Mouse (Mus musculus) megakaryocyte progenitor cell, adult 5-6 weeks (primary cell): Measurements from ENCODE around the gene Ppp2r3d. TPM values are rescaled to one million over a fixed set of nuclear protein-coding genes. Genes with fewer than 3 reads are reported as not detected.
"Not testable (repeated sequence)": the region's sequence is repeated elsewhere in the genome, so short reads cannot be mapped to it uniquely, and the experiment has no call there.

ENCODE experiments used
- ATAC-seq: replicated peaks from 2 replicates; pipeline ENCODE4 v1.8.0; 2016; ENCODE audit warnings: mild to moderate bottlenecking, moderate TSS enrichment, inconsistent platforms; ENCODE audit not compliant: poor library complexity
- total RNA-seq, 2 experiments: library from RNA; stranded (forward) in 1 of 2; stranded (reverse) in 1 of 2; fragments of 157-497, 149-512 nt in 1 of 2; fragments of 200-1000 nt in 1 of 2; gene quantifications; 2 replicates each; pipeline versions ENCODE4 v1.2.3 to v1.2.4; 2015 to 2017

Gene Ppp2r3d
- total RNA-seq (2015) (21.9 and 26.2 TPM in 2 replicates), total RNA-seq (2017) (11.1 and 18.2 TPM in 2 replicates)

DNA sequence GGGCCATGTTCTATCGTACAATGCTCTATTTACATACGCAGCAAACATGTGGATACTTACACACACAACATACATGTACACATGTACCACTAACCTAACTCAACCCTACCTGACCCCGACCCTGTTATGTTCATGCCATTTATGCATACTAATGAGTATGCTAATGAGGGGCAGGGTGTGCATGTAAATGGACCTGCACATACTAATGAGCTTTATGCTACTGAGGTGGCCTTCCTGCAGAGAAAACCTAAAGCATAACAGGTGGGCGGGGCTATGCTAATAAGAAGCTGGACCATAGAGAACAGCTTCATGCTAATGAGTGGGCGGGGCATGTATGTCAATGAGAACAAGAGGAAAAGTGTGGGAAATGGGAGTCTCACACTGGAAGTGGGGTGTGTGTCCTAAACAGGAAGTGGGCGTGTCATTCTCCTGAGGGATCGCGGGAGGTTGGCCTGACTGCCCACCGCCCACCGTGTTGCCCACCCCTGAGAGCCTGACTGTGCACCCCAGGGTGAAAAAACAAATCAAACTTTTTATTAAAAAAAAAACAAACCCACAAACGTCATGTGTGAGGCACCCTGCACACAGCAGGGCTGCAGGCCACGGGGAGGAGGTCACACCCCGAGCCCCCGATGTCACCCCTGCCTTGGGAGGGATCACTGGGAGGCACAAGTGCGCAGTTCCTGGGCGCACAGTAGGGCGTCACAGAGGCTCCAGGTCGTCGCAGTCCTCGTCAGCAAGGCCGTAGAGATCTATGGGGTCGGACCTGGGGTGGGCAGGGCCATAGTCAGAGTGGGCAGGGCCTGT is at the start of gene Ppp2r3d:
Ppp2r3d (minus strand) TSS at position 803 of the 807 bp plus-strand sequence.
- peak; percentile 44; the same call in 1 of the 2 replicates for ATAC-seq

- not testable (repeated sequence) for ATAC-seq
Measured at GRCm38 (mm10) chr9:124493693-124494092, 17.0 kb upstream of the Ppp2r3d start, which contains the start of gene Gm21836. Gene Gm21836 (minus strand): TSS chr9:124493793.

GRCm38 (mm10) chr9:124480361-124480980 is 3.8 kb upstream of the Ppp2r3d start:
- ATAC-seq: not testable (repeated sequence)

DNA sequence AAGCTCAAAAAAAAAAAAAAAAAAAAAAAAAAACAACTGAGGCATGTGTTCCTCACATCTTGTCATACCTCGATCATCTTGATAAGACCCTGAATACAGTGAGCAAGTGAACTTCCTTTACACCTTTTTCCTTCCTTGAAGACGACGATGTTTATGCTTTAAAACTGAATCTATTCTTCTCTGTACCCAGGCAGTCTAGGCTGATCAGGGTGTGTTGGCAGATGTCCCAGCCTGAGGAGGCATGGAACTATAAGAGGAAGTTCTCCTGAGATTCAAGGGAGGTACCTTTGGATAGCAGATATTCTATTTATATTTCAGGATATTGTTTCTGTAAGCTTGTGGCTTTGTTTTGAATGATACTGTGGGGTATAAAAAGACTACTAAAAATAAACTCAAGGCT is 1.4 kb upstream of the Ppp2r3d start:
- ATAC-seq: no peak

DNA sequence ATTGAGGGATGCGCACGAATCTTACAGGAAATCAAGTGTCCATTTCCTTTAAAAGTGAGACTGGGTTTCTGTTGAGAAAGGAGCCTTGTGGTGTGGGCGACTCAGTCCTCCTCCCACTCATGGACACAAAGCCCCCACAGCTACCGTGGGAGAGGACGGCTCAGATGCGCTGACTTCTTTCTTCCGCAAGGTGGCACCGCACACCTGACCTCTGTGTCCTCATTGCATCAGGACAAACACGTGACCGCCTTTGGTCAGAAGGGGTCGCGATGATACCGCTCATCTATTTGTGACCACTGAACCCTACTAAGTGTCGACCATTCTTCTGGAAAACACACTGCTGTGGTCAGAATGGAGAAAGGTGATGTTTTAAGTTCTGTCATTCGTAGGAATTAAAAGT is 1.0 kb downstream of the Ppp2r3d start:
- ATAC-seq: no peak

DNA sequence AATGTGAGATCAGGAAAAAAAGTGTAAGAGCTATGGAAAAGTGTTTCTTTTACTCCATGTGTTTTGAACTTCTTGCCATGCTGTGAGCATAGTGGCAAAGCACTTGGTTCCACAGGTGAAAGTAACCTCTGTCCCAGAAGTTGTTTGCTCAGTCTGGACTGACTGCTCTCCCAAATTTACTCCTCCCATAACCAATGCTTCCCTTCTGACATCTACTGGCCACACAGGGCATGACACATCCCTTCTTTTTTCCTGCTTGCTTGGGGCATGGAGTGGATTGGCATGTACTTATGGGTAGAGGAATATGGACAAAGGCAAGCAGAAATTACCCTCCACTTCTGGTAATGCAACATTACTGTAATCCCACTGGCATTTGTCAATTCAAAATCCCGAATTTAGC is 20.1 kb downstream of the Ppp2r3d start:
- ATAC-seq: peak; percentile 94

DNA sequence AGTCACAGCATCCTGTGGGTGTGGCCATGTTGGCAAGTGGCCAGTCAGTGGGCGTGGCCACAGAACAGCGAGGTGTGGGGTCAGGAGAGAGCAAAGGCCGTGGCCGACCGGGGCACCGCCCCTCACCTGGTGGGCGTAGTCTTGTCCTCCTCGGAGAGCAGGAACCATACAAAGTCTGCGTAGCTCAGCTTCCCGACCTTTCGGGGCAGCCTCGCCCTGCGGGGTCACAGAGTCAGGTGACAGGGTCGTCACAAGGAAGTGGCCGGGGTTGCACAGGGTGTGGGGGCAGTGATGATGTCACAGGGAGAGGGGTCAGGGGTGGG is 34.2 kb downstream of the Ppp2r3d start:
- no peak for ATAC-seq

DNA sequence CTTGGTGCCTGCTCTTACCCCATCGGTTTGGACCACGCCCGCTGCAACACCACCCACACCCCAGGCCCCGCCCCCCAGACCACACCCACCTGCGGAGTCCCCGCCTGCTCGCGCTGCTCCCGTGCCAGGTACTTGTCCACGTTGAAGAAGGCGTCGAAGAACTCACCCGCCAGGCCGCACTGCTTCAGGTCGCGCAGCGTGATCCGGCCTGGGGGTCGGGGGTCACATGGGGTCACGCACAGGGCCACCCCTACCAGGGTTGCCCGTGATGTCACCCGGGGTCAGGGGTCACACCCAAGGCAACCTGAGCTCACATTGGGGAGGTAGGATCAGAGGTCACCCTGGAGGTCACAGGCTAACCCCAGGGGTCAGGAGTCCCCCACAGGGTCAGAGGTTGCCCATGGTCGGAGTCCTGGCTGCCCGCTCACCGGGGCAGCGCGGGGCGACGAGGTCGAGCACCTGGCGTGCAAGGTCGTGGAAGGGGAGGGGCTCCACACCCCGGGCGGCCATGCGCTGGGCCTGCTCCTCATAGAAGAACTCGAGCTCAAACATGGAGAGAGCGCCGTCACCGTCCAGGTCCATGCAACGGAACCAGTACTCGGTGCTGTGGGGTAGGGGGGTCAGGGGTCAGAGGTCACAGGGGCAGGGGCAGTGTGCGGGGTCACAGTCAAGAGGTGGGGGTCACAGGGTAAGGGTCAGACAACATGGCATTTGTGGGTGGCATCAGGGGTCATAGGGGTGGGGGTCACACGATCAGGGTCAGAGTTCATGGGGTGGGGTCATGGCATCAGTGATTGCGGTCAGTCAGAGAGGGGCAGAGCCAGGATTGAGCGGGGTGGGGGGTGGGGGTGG is 34.8 kb downstream of the Ppp2r3d start:
- ATAC-seq: no peak

GRCm38 (mm10) chr9:124440724-124441045 is 36.0 kb downstream of the Ppp2r3d start:
- peak; percentile 7; the same call in 1 of the 2 replicates for ATAC-seq

DNA sequence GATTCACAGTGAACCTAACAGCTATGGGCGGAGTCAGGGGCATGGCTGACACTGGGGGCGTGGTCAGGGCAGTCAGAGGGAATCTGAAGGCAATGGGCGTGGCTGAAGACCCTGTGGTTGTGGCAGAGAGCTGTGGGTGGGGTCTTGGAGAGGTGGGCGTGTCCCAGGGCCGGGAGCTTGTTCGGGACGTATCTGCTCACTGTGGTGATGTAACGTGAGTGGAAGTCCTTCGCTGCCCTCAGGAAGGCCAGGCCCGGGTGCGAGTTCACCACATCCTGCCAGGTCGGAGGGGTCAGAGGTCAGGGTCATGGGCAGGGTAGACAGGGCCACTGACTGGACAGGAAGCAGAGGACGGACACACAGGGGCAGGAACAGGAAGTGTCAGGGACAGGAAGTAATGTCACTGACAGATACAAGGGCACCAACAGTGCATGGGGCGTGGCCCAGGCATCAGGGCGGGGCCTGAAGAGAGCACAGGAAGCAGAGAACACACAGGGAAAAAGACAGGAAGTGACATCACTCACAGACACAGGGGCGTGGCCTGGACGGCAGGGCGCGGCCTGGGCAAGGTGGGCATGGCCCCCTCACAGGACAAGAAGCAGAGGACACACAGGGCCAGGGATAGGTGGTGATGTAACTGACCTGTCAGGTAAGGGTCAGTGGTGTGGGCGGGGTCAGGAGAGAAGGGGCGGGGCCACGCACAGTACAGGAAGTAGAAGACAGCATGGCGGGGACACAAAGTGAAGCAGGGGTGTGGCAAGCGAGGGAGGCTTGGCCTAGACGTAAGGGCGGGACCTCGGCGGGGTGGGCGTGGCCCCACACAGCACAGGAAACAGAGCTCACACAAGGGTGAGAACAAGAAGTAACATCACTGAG is 36.6 kb downstream of the Ppp2r3d start:
- ATAC-seq: peak; percentile 61

GRCm38 (mm10) chr9:124439403-124439847 is 37.3 kb downstream of the Ppp2r3d start:
- peak; percentile 32 for ATAC-seq

DNA sequence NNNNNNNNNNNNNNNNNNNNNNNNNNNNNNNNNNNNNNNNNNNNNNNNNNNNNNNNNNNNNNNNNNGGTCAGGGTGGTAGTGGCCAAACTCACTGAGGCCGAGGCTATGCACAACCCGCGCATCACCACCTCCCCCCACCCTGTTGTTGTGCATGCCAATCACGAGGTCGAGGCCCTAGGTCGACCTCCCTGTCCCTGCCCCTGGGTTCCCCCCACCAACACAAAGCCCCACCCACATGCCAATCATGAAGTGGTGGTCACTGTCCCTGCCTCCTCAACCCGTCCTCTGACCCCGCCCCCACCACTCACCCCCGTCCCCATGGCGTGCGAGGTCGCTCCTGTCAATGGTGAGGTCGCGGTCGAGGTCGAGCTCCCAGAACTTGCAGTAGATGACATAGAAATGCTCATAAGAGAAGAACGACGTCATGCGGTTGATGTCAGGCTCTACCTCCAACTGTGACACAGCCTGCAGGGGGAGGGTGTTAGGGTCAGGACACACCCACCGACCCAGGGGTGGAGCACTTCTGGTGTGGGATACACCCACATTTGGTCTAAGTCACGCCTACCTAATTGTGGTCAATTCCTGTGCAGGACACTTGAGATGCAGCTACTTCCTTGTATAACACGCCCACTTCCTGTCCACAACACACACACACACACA is 37.9 kb downstream of the Ppp2r3d start:
- ATAC-seq: peak; percentile 26

- ATAC-seq: peak; percentile 14
Measured at GRCm38 (mm10) chr9:124425411-124425885, 51.2 kb downstream of the Ppp2r3d start.

DNA sequence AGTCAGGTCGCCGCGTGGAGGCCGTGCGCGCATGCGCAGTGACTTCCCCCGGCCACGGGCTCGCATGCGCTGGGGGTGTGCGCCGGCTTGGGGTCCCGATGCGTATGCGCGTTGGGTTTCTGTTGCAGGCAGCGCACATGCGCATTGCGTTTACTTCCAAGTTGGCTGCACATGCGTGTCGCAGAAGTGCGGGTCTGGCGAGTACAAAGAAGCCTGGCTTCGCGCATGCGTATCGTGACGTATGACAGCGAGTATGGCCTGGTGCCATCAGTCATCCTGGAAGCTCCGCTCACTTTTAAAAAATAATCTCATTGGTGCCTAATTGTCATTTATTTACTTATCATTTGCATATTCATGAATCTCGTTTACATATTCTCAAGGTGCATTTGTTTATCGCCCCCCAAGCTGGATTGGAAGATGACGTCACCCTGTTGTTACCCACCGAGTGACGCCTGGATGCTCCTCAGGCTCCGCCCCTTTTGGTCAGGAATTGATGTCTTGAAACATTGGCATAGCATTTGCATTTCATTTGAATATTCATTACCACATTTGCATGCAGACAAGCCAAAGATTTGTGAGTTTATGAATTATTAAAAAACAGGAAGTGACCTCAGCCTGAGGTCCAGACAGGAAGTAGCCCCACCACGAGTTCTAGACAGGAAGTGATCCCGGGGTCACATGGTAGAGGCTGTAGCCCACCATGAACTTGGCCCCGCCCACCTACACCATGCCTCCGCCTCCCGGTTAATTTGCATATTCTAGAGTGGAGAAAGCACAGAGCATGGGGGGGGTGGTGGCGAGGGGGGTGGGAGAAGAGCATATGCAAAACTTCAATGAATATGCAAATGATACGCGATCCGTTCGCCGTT is 51.9 kb downstream of the Ppp2r3d start:
- peak; percentile 30 for ATAC-seq

DNA sequence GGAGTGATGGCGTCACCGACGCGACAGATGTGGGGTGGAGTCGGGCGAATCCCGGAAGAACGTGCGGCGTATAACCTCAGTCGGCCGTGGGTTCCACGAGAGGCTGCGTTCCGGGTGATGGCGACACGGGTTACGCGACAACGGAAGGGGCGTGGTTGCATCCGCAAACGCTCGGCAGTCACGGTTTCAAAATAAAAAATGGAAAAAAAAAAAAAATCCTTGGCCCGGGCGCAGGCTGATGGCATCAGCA is 52.5 kb downstream of the Ppp2r3d start:
- ATAC-seq: peak; percentile 14

GRCm38 (mm10) chr9:124423552-124424291 is 53.0 kb downstream of the Ppp2r3d start:
- ATAC-seq: peak; percentile 30

DNA sequence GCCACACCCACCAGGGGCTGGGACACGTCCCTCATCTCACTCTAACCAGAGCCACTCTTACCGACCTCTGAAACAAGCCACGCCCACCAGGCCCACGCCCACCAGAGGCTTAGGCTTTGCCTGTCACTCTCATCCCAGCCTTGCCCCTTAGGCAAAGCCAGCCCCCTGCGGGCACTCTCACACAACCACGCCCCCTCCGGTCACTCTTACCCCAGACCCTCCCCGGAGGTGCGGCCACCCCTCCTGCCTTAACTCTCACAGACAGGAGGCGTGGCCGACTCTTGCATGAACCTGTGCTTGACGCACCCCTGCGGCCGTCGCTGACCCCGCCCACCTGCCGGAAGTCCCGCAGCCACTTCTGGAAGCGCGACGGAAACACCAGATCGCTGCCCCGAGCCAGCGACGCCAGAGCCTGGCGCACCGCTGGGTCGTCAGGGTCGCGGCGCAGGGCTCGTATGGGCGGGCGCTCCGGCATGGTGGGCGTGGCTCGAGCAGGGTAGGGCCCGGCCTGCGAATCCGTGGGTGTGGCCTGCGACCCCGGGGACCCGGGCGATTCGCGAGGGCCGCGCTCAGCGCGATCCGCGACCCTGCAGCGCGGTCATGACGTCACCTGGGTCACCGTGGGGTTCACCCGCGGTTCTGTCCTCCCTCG is 53.7 kb downstream of the Ppp2r3d start:
- ATAC-seq: peak; percentile 33

GRCm38 (mm10) chr9:124422427-124422826 is 54.3 kb downstream of the Ppp2r3d start:
- ATAC-seq: peak; percentile 1
